Mouse (Mus musculus) small intestine, adult 2 months (tissue): ENCODE results near the gene Idh2.
"Not testable (repeated sequence)": the region's sequence is repeated elsewhere in the genome, so short reads cannot be mapped to it uniquely, and the experiment has no call there.

Experiments
- CTCF ChIP-seq: fragments of 200-500 bp; IDR thresholded peaks from 2 replicates; pipeline ENCODE4 v1.5.1; 2012; ENCODE audit warnings: low read depth, mild to moderate bottlenecking, control low read depth, inconsistent platforms, low read length, moderate library complexity, mixed read lengths; ENCODE audit not compliant: insufficient replicate concordance, insufficient read length; ENCODE audit errors: extremely low read depth
- POLR2A ChIP-seq: fragments of 200-500 bp; IDR thresholded peaks from 2 replicates; pipeline ENCODE4 v1.6.1; 2012; ENCODE audit warnings: low read depth, mild to moderate bottlenecking, control low read depth, inconsistent platforms, low read length, moderate library complexity

DNA sequence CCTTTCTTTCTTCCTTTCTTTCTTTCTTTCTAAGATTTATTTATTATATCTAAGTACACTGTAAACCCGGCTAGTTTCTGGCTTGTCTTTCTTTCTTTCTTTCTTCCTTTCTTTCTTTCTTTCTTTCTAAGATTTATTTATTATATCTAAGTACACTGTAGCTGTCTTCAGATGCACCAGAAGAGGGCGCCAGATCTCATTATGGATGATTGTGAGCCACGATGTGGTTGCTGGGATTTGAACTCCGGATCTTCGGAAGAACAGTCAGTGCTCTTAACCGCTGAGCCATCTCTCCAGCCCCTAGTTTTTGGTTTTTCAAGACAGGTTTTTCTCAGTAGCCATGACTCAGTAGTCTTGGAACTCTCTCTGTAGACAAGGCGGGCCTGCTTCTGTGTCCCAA is 16.1 kb upstream of the Idh2 start:
- TF ChIP-seq CTCF: peak; percentile 32; the same call in 1 of the 2 replicates
- not testable (repeated sequence) for TF ChIP-seq POLR2A
